Mouse (Mus musculus) heart, postnatal 0 days (tissue): ENCODE data around the gene Pfn3.

Source experiments
- CTCF ChIP-seq: IDR thresholded peaks from 2 replicates; pipeline ENCODE4 v1.5.1; 2016; ENCODE audit warnings: antibody characterized with exemption, control low read depth, low read depth
- EP300 ChIP-seq: IDR thresholded peaks from 2 replicates; pipeline ENCODE4 v1.6.1; 2016; ENCODE audit warnings: antibody characterized with exemption, low read depth

DNA sequence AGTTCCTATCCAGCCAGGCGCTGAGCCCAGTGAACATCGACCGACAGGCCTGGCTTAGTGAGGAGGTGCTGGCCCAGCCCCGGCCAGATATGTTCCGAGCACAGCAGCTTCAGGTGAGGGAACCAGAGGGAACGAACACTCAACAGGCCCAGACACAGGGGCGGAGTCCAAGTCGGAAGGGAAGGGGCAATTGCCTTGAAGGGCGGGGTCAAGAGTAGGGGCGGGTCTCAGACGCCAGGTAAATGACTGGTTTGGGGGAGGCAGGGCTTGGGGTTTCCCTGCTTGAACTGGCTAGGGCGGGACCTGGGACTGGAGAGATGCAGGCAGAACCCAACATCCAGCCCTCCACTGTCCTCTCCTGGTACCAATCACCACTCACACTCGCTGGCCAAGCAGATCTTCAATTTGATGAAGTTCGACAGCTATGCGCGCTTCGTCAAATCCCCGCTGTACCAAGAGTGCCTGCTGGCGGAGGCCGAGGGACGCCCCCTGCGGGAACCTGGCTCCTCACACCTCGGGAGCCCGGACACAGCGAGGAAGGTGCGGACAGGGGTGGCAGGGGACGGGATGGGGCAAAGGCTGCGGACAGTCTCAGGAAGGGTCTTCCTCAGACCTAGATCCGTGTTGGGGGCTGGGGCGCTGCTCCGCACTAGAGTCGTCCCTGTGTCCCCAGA lies 36.0 kb downstream of the Pfn3 start:
- TF ChIP-seq EP300 (no peak), CTCF (no peak)
